Mouse (Mus musculus) limb, embryonic 11.5 days (tissue): ENCODE results near the gene Olfr391-ps. TPM values are rescaled to one million over a fixed set of nuclear protein-coding genes. Genes with fewer than 3 reads are reported as not detected.

Source experiments
- ATAC-seq: fragments of 200-750 bp; cut with Nextera tagmentation; 2 replicates; pipeline ENCODE4 v1.8.0; 2017; ENCODE audit warnings: low read depth; ENCODE audit not compliant: insufficient number of reproducible peaks, low FRiP score, low TSS enrichment
- DNase-seq: peaks from one replicate; pipeline ENCODE4 v3.0.0-alpha.2; 2015; ENCODE audit warnings: low spot score
- H3K27ac ChIP-seq: fragments of 300-500 bp; sonication (generic); replicated peaks from 2 replicates; pipeline ENCODE4 v1.5.1; 2014; ENCODE audit warnings: low read depth, mild to moderate bottlenecking, low read length
- H3K27me3 ChIP-seq: fragments of 300-500 bp; sonication (generic); 2 replicates; pipeline ENCODE4 v1.6.1; 2014; ENCODE audit warnings: mild to moderate bottlenecking, low read length, mixed read lengths; ENCODE audit not compliant: control insufficient read depth, insufficient read depth
- H3K36me3 ChIP-seq: fragments of 300-500 bp; sonication (generic); 2 replicates; pipeline ENCODE4 v1.6.1; 2014; ENCODE audit warnings: mild to moderate bottlenecking, low read length, moderate library complexity, mixed read lengths; ENCODE audit not compliant: control insufficient read depth, insufficient read depth
- H3K4me1 ChIP-seq: fragments of 300-500 bp; sonication (generic); 2 replicates; pipeline ENCODE4 v1.6.1; 2014; ENCODE audit warnings: low read length, mixed read lengths; ENCODE audit not compliant: control insufficient read depth, insufficient read depth
- H3K4me2 ChIP-seq: fragments of 300-500 bp; sonication (generic); 2 replicates; pipeline ENCODE4 v1.6.1; 2014; ENCODE audit warnings: low read depth, mild to moderate bottlenecking, moderate library complexity; ENCODE audit not compliant: severe bottlenecking
- H3K4me3 ChIP-seq: fragments of 300-500 bp; sonication (generic); 2 replicates; pipeline ENCODE4 v1.5.1; 2014; ENCODE audit warnings: low read depth, low read length
- H3K9ac ChIP-seq: fragments of 300-500 bp; sonication (generic); 2 replicates; pipeline ENCODE4 v1.6.1; 2014; ENCODE audit warnings: mild to moderate bottlenecking, low read length
- H3K9me3 ChIP-seq: fragments of 300-500 bp; sonication (generic); 2 replicates; pipeline ENCODE4 v1.6.1; 2016; ENCODE audit warnings: low read length; ENCODE audit not compliant: control insufficient read depth
- WGBS: fragments of 180-500 bp; shearing (Covaris S2); extraction: QIAGEN DNeasy Blood & Tissue Kit; methylation state at CpG from one replicate; pipeline ENCODE4 v1.1.7; 2014; 5-methylcytosine and 5-hydroxymethylcytosine counted together
- polyA plus RNA-seq: library from polyadenylated mRNA; unstranded; fragments of >200 nt; fragmentation: Nextera tagmentation; extraction: Ambion mirVana; gene quantifications from 2 replicates; pipeline ENCODE4 v1.2.1, GENCODE M21; 2014

Olfr391-ps gene
- not detected in 2 replicates for polyA plus RNA-seq

GRCm38 (mm10) chr11:73802952-73803351 is at the start of gene Olfr391-ps:
Gene Olfr391-ps (minus strand): TSS chr11:73803052.
- DNase-seq (no peak), ATAC-seq (no peak)
- whole genome bisulfite sequencing = 29% methylated on average over 1 of the region's 1 CpGs
- no peaks in the 10 kb centered on the region for H3K27me3 ChIP-seq
- H3K4me1 ChIP-seq = no peaks in the 10 kb centered on the region
- no peaks in the 10 kb centered on the region for H3K36me3 ChIP-seq
- no peak within 1 kb of the TSS for H3K4me2 ChIP-seq
- no peak within 1 kb of the TSS for H3K27ac ChIP-seq
- no peak within 1 kb of the TSS for H3K4me3 ChIP-seq
- H3K9ac ChIP-seq = no peak within 1 kb of the TSS
- peaks cover 3% of the 10 kb centered on the region; the same call in 1 of the 2 replicates for H3K9me3 ChIP-seq

- Histone ChIP-seq H3K9me3 (no peaks in the 10 kb centered on the region), H3K4me3 (no peak within 1 kb of the TSS), H3K36me3 (no peaks in the 10 kb centered on the region), H3K27ac (no peak within 1 kb of the TSS), H3K27me3 (no peaks in the 10 kb centered on the region), H3K4me1 (no peaks in the 10 kb centered on the region), H3K9ac (no peak within 1 kb of the TSS), H3K4me2 (no peak within 1 kb of the TSS)
- DNase-seq (no peak), ATAC-seq (no peak)
Observed at GRCm38 (mm10) chr11:73851354-73851753, 48.5 kb upstream of the Olfr391-ps start, which contains the start of gene Olfr393. Gene Olfr393 (minus strand): TSS chr11:73851454.

GRCm38 (mm10) chr11:73816949-73817348 is 14.1 kb upstream of the Olfr391-ps start, which contains the start of gene Olfr392:
Gene Olfr392 (minus strand): TSS chr11:73817049.
- Histone ChIP-seq H3K9ac (no peak within 1 kb of the TSS), H3K27ac (no peak within 1 kb of the TSS), H3K4me2 (no peak within 1 kb of the TSS), H3K9me3 (no peaks in the 10 kb centered on the region), H3K36me3 (no peaks in the 10 kb centered on the region), H3K4me3 (no peak within 1 kb of the TSS), H3K4me1 (no peaks in the 10 kb centered on the region), H3K27me3 (no peaks in the 10 kb centered on the region)
- 92% methylated on average over 1 of the region's 1 CpGs for whole genome bisulfite sequencing
- ATAC-seq (no peak), DNase-seq (no peak)

GRCm38 (mm10) chr11:73782664-73783063 is 20.2 kb downstream of the Olfr391-ps start, which contains the start of gene Olfr390:
Gene Olfr390 (plus strand): TSS chr11:73782964.
- Histone ChIP-seq H3K9me3 (no peaks in the 10 kb centered on the region; the same call in 1 of the 2 replicates), H3K4me1 (no peaks in the 10 kb centered on the region), H3K27ac (no peak within 1 kb of the TSS), H3K27me3 (no peaks in the 10 kb centered on the region), H3K4me2 (no peak within 1 kb of the TSS), H3K4me3 (no peak within 1 kb of the TSS), H3K9ac (no peak within 1 kb of the TSS), H3K36me3 (no peaks in the 10 kb centered on the region)
- ATAC-seq = no peak
- no peak for DNase-seq
- WGBS = 72% methylated on average over 1 of the region's 1 CpGs

- H3K4me2 ChIP-seq = no peak within 1 kb of the TSS
- no peaks in the 10 kb centered on the region; the same call in 1 of the 2 replicates for H3K9me3 ChIP-seq
- no peaks in the 10 kb centered on the region for H3K27me3 ChIP-seq
- H3K4me3 ChIP-seq = no peak within 1 kb of the TSS
- DNase-seq (no peak), ATAC-seq (no peak)
- H3K36me3 ChIP-seq = no peaks in the 10 kb centered on the region
- no peak within 1 kb of the TSS for H3K9ac ChIP-seq
- no peaks in the 10 kb centered on the region for H3K4me1 ChIP-seq
- 87% methylated on average over 1 of the region's 1 CpGs for whole genome bisulfite sequencing
- H3K27ac ChIP-seq = no peak within 1 kb of the TSS
Observed at GRCm38 (mm10) chr11:73780613-73781012, 22.2 kb downstream of the Olfr391-ps start, which contains the start of gene Olfr389. Gene Olfr389 (minus strand): TSS chr11:73780713.

- no peak overlapping the region for H3K9ac ChIP-seq
Observed at GRCm38 (mm10) chr11:73759115-73759514, 43.7 kb downstream of the Olfr391-ps start.

More at GRCm38 (mm10) chr11:73759115-73759514, 43.7 kb downstream of the Olfr391-ps start:
- no peak for ATAC-seq
- H3K4me1 ChIP-seq = no peaks in the 10 kb centered on the region
- no peak for DNase-seq
- no peak overlapping the region for H3K4me3 ChIP-seq
- no peaks in the 10 kb centered on the region for H3K36me3 ChIP-seq
- peaks cover 3% of the 10 kb centered on the region; the same call in 1 of the 2 replicates for H3K9me3 ChIP-seq
- H3K27ac ChIP-seq = no peak overlapping the region
- no peaks in the 10 kb centered on the region for H3K27me3 ChIP-seq
- no peak overlapping the region for H3K4me2 ChIP-seq

Other genes starting within 250 kb of the Olfr391-ps start
- gene Olfr385, start 210.0 kb downstream of the Olfr391-ps start, polyA plus RNA-seq = not detected in 2 replicates
- not detected in 2 replicates for gene Olfr384, start 204.5 kb downstream of the Olfr391-ps start, polyA plus RNA-seq
- not detected in 2 replicates for gene Zfp735, start 114.3 kb downstream of the Olfr391-ps start, polyA plus RNA-seq
- gene Olfr389, start 22.3 kb downstream of the Olfr391-ps start, polyA plus RNA-seq = not detected in 2 replicates
- gene Olfr390, start 20.1 kb downstream of the Olfr391-ps start, polyA plus RNA-seq = not detected in 2 replicates
- not detected in 2 replicates for gene Olfr392, start 14.0 kb upstream of the Olfr391-ps start, polyA plus RNA-seq
- not detected in 2 replicates for gene Olfr393, start 48.4 kb upstream of the Olfr391-ps start, polyA plus RNA-seq
- gene Olfr394, start 87.7 kb upstream of the Olfr391-ps start, polyA plus RNA-seq = not detected in 2 replicates
- not detected in 2 replicates for gene Olfr395, start 106.2 kb upstream of the Olfr391-ps start, polyA plus RNA-seq
- gene Olfr23, start 133.6 kb upstream of the Olfr391-ps start, polyA plus RNA-seq = not detected in 2 replicates
- gene Olfr397, start 157.8 kb upstream of the Olfr391-ps start, polyA plus RNA-seq = not detected in 2 replicates
- gene Olfr398, start 187.4 kb upstream of the Olfr391-ps start, polyA plus RNA-seq = not detected in 2 replicates